Mouse (Mus musculus): Measurements from ENCODE around the gene Mycbp.

Gene Mycbp

DNA sequence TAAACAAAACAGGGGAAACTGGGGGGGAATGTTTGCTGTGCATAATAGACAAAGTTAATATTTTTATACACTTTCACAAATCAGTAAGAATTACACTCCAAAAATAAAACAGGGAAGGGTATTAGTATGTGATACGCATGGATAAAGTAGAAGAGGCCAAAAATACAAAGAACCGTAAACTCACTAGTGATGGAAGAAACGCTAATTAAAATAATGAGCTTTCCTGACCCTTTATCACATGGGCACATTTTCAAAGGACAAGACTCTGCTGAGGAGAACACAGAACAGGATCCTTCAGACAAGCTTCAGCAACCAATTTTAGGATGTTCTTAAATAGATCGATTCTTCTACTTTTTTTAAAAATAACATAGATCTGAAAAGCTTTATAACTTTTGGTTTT lies 42.1 kb downstream of the Mycbp start:
- no peak for DNase-seq

GRCm38 (mm10) chr4:123947149-123947548 lies 42.5 kb downstream of the Mycbp start:
- DNase-seq = peak in 1 of 2 experiments; percentile 14

DNA sequence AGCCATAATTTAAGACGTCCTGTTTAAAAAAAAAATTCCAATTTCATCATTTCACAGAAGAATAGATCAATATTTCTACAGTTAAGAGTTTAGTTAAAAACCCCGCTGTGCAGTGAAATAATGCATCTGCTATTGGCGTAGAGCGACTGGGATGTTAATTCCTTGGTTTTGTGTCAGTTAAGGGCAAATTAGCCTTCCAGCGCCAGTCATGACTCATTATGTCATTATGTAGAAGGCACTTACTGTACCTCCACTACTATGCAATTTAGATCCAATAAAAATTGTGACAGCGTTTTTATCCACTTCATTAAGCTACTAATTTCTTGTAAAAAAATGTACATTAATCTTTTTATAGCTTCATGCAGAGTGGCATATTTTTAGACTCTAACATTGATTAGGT lies 44.3 kb downstream of the Mycbp start:
- no peak for DNase-seq

- DNase-seq = no peak
Observed at GRCm38 (mm10) chr4:123949649-123950048, 45.0 kb downstream of the Mycbp start.

GRCm38 (mm10) chr4:123952059-123952458 lies 47.4 kb downstream of the Mycbp start:
- no peak for DNase-seq

DNA sequence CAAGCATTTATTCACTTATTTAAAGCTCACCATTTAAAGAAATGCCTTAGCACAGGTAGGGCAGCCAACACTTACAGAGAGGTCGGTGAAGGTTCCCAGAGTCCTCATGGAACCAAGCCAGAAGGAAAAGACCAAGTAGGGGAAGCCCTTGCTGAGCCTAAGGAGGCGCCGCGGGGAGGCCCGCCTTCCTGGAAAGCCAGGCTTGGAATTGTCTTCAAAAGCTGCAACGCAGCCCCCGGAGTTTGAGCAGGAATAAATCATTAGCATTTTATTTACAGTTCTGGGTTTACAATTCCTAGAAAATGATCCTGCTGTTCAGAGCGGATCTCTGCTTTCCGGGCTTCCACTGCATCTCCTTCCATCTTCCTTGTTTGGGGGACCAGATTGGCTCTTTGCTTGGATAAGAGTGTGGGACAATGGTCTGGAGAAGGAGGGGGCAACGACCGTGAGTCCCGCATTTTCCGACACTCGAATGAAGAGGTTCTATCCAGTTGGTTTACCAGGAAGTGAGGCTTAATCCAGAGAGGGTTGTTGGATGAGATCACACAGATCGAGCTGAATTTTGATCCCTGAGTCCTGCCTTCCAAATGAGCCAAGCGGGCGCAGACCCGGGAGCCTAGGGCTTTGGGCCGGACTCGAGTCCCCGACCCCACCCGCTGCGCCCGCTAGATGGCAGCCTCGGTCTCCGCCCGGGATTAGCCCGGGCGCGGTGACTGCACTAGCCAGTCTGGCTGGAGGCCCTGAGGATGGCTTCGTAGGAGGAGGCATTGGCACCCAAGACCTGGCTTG lies 52.3 kb downstream of the Mycbp start:
- DNase-seq = peak; percentile 97

- no peak for DNase-seq
Observed at GRCm38 (mm10) chr4:123957492-123957808, 52.8 kb downstream of the Mycbp start.

GRCm38 (mm10) chr4:123957891-123958290 lies 53.3 kb downstream of the Mycbp start:
- no peak for DNase-seq

DNA sequence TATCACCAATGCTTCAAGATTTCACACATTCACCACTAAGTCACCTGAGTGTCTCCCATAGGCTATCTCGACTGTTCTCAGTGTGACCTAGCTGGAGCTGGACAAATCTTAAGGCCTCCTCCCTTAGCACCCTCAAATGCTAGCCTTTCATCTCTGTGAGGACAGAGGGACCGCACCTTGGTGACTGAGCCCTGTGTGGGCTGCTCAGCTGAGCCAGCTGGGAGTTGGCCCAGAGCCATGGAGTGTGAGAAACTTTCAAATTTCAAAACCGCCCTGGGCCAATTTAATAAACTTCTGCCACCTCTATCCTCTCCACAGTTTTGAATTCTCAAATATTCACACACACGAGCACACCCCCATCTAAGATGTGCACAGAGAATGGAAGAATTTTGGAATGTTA lies 56.3 kb downstream of the Mycbp start:
- no peak for DNase-seq

Data from cerebellum, postnatal 10 days (tissue).